Mouse (Mus musculus): ENCODE data around the gene Otub1. TPM values are rescaled to one million over a fixed set of nuclear protein-coding genes. Genes with fewer than 3 reads are reported as not detected.

Gene Otub1
- polyA plus RNA-seq, 1 experiment: 248 TPM

DNA sequence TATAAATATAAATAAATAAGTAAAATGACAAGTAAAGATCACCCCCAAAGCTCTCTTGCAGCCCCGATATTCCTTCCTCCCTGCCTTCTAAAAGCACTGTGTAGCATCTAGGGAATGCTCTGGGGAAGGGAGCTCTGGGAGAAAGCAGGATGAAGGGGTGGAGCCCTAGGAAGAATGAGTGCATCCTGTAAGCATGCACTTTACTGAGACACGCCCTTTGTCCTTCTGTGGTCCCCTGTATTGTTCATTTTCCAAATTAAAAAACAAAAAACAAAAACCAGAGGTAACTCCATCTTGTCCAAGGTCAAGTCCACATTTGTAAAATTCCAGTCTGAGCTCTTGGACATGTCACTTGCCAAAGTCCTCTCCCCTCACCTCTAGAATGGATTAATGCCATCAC lies 1.2 kb downstream of the Otub1 start:
- Histone ChIP-seq H3K4me3 (replicated peaks; ENCODE audit: insufficient read depth, low read depth, low read length) (peak overlapping the region; percentile 94), H3K27me3 (ENCODE audit: control insufficient read depth, insufficient read depth, low read length) (no peaks in the 10 kb centered on the region), H3K27ac (ENCODE audit: insufficient read depth, low read length) (peak overlapping the region; percentile 28; the same call in 1 of the 2 replicates), H3K4me1 (ENCODE audit: control insufficient read depth, insufficient read depth, low read length) (peaks cover 3% of the 10 kb centered on the region; the same call in 1 of the 2 replicates)
- 68% methylated on average over 2 of the region's 2 CpGs for WGBS
- no peak for TF ChIP-seq CTCF (IDR thresholded peaks at IDR 0.05; ENCODE audit: borderline replicate concordance, insufficient read depth, low read depth, low read length)
- no peak for TF ChIP-seq POLR2A (IDR thresholded peaks at IDR 0.05; ENCODE audit: borderline replicate concordance, insufficient read depth, low read length)
- DNase-seq: no peak

DNA sequence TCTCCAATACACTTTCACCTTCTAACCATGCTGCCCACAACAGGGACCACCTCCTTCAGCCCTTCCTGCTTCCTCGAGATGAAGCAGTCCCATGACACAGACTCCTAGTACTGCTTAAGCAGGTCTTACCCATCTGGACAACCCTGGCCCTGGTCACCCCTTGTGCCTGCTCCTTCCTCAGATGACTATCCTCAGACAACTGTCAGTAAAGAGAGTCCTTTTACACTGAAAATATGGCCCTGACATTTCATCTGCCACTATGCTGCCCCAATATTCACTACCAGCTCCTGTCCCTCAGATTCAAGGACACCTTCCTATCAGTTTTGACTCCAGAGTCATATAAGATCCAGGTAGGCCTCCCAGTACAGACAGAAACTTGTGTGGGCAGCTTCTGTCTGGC lies 5.7 kb downstream of the Otub1 start:
- Histone ChIP-seq H3K4me1 (ENCODE audit: control insufficient read depth, insufficient read depth, low read length) (peaks cover 9% of the 10 kb centered on the region; the same call in 1 of the 2 replicates), H3K4me3 (replicated peaks; ENCODE audit: insufficient read depth, low read depth, low read length) (no peak overlapping the region), H3K27ac (ENCODE audit: insufficient read depth, low read length) (no peak overlapping the region), H3K27me3 (ENCODE audit: control insufficient read depth, insufficient read depth, low read length) (no peaks in the 10 kb centered on the region)
- no peak for TF ChIP-seq CTCF (IDR thresholded peaks at IDR 0.05; ENCODE audit: borderline replicate concordance, insufficient read depth, low read depth, low read length)
- no peak for TF ChIP-seq POLR2A (IDR thresholded peaks at IDR 0.05; ENCODE audit: borderline replicate concordance, insufficient read depth, low read length)
- whole genome bisulfite sequencing: 52% methylated on average over 1 of the region's 1 CpGs
- DNase-seq: no peak

DNA sequence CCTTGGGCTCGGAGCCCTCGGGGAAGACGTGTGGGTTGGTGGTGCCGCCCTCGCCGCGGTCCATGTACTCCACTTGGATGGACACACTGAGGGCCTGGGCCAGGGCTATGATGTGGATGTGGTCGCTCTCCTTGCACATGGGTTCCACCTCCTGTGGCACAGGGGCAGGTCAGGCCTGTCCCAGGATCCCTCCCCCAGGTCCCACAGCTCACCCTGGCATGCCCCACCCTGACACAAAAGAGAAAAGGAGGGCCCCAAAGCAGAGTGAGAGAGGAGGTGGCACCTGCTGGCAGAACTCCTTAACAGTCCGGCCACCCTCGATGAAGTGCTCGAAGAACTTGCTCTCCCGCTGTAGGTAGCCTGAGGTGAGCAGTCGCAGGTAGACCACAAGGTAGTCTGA lies 7.0 kb downstream of the Otub1 start:
- Histone ChIP-seq H3K4me3 (replicated peaks; ENCODE audit: insufficient read depth, low read depth, low read length) (no peak overlapping the region), H3K27me3 (ENCODE audit: control insufficient read depth, insufficient read depth, low read length) (no peaks in the 10 kb centered on the region), H3K27ac (ENCODE audit: insufficient read depth, low read length) (no peak overlapping the region), H3K4me1 (ENCODE audit: control insufficient read depth, insufficient read depth, low read length) (0 out of 2 replicates have a peak, but pooled peaks cover 6% of the 10 kb centered on the region)
- TF ChIP-seq POLR2A (IDR thresholded peaks at IDR 0.05; ENCODE audit: borderline replicate concordance, insufficient read depth, low read length) (no peak), CTCF (IDR thresholded peaks at IDR 0.05; ENCODE audit: borderline replicate concordance, insufficient read depth, low read depth, low read length) (no peak)
- 89% methylated on average over 13 of the region's 13 CpGs for WGBS
- no peak for DNase-seq

DNA sequence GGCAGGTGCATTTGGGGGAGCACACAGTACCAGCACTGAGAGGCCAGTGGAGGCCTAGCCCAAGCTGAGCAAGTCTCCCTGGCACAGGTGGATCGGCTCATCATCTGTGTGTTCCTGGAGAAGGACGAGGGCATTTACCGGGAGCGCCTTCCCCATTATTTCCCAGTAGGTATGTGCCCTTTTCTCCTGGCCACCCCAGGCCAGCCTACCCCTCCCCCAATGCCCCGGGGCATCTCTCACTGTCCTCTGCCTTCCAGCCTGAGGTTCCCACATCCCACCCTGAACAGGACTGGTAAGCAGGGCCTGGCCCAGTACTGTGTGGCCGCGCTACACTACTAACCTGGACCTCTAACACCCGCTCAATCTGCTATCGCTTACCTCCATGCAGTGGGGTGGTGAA lies 8.7 kb downstream of the Otub1 start:
- Histone ChIP-seq H3K4me1 (ENCODE audit: control insufficient read depth, insufficient read depth, low read length) (0 out of 2 replicates have a peak, but pooled peaks cover 6% of the 10 kb centered on the region), H3K27me3 (ENCODE audit: control insufficient read depth, insufficient read depth, low read length) (no peaks in the 10 kb centered on the region), H3K27ac (ENCODE audit: insufficient read depth, low read length) (no peak overlapping the region), H3K4me3 (replicated peaks; ENCODE audit: insufficient read depth, low read depth, low read length) (no peak overlapping the region)
- 85% methylated on average over 9 of the region's 9 CpGs for WGBS
- no peak for TF ChIP-seq POLR2A (IDR thresholded peaks at IDR 0.05; ENCODE audit: borderline replicate concordance, insufficient read depth, low read length)
- TF ChIP-seq CTCF (IDR thresholded peaks at IDR 0.05; ENCODE audit: borderline replicate concordance, insufficient read depth, low read depth, low read length): no peak
- DNase-seq: no peak

DNA sequence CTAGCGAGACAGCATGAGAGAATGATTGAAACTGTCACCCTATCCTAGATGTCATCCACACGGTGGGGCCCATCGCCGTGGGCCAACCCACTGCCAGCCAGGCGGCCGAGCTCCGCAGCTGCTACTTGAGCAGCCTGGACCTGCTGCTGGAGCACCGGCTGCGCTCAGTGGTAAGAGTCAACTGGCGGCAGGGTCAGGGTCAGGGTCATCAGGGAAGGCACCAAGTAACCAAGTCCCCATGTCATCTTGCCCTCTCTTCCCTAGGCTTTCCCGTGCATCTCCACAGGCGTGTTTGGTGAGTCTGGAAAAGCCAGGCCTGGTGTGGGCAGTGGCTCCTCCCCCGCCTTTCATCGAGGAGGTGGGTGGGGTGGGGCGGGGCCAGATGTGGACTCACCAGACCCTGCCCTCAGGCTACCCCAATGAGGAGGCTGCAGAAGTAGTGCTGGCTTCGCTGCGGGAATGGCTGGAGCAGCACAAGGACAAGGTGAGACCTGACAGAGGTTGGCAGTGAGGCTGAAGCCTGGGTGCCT lies 9.3 kb downstream of the Otub1 start:
- no peak for DNase-seq
- Histone ChIP-seq H3K27ac (ENCODE audit: insufficient read depth, low read length) (no peak overlapping the region), H3K4me3 (replicated peaks; ENCODE audit: insufficient read depth, low read depth, low read length) (no peak overlapping the region), H3K27me3 (ENCODE audit: control insufficient read depth, insufficient read depth, low read length) (no peaks in the 10 kb centered on the region), H3K4me1 (ENCODE audit: control insufficient read depth, insufficient read depth, low read length) (0 out of 2 replicates have a peak, but pooled peaks cover 6% of the 10 kb centered on the region)
- no peak for TF ChIP-seq CTCF (IDR thresholded peaks at IDR 0.05; ENCODE audit: borderline replicate concordance, insufficient read depth, low read depth, low read length)
- no peak for TF ChIP-seq POLR2A (IDR thresholded peaks at IDR 0.05; ENCODE audit: borderline replicate concordance, insufficient read depth, low read length)
- WGBS: 33% methylated on average over 17 of the region's 17 CpGs

DNA sequence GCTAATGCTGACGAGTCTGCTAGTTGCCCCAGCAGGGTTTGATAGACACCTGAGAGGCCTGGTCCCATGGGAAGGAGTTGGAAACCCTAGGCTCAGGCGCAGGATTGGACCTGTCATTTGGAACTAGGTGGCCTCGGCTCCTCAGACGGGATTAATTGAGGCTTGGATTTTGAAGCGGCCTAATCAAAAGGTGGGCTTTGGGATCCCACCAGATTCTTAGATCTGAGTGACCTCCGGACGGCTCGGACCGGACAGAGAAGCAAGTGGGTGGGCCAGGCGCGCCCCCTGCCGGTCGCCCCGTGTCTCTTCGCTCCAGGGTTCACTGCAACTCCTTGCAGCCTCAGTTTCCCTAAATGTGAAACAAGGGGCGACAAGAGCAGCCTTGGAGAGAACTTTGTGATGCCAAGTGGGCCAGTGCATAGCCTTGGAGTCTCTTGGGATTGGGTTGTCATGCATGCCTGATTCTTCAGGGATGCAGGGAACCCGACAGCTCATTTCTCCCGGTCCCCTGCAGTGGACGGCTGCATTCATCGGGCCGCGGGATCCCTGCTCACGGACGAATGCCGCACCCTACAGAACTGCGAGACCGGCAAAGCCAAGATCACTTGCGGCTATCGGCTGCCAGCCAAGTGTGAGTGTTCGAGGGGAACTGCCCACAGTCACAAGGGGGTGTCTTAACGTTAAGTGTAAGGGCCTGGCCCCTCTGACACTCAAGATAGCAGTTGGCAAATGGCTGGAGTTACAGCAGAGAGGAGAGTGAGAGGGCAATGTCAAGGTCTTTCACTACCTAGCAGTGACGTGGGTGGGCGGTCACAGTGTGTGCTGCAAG lies 10.0 kb downstream of the Otub1 start:
- no peak overlapping the region for H3K27ac ChIP-seq (ENCODE audit: insufficient read depth, low read length)
- WGBS: 12% methylated on average over 33 of the region's 33 CpGs
- no peak overlapping the region for H3K4me3 ChIP-seq (replicated peaks; ENCODE audit: insufficient read depth, low read depth, low read length)
- H3K4me1 ChIP-seq (ENCODE audit: control insufficient read depth, insufficient read depth, low read length): 0 out of 2 replicates have a peak, but pooled peaks cover 6% of the 10 kb centered on the region
- H3K27me3 ChIP-seq (ENCODE audit: control insufficient read depth, insufficient read depth, low read length): no peaks in the 10 kb centered on the region
- TF ChIP-seq POLR2A (IDR thresholded peaks at IDR 0.05; ENCODE audit: borderline replicate concordance, insufficient read depth, low read length) (no peak), CTCF (IDR thresholded peaks at IDR 0.05; ENCODE audit: borderline replicate concordance, insufficient read depth, low read depth, low read length) (peak; percentile 95)
- DNase-seq: peak; percentile 68 to 79

DNA sequence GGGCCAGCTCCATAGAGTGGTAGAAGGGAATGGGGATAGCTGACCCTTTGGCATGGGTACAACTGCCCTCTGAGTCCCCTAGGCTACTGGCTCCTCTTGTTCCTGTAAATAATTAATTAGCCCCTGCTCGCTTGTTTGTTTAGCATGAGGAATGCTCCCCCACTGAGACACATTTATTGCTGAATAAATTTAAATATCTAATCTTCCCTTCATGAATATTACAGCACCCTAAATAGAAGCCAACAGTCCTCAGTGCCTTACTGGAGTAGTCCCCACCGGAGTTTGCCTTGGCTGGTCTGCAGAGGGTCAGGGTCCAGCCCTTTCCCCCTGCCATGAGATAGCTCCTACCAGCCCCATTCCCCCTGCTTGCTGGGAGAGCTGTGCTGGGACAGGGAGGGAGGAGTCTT lies 13.6 kb downstream of the Otub1 start:
- DNase-seq: no peak
- TF ChIP-seq CTCF (IDR thresholded peaks at IDR 0.05; ENCODE audit: borderline replicate concordance, insufficient read depth, low read depth, low read length) (no peak), POLR2A (IDR thresholded peaks at IDR 0.05; ENCODE audit: borderline replicate concordance, insufficient read depth, low read length) (no peak)
- WGBS: 63% methylated on average over 2 of the region's 2 CpGs
- H3K4me3 ChIP-seq (replicated peaks; ENCODE audit: insufficient read depth, low read depth, low read length): no peak overlapping the region
- 0 out of 2 replicates have a peak, but pooled peaks cover 6% of the 10 kb centered on the region for H3K4me1 ChIP-seq (ENCODE audit: control insufficient read depth, insufficient read depth, low read length)
- no peaks in the 10 kb centered on the region for H3K27me3 ChIP-seq (ENCODE audit: control insufficient read depth, insufficient read depth, low read length)
- H3K27ac ChIP-seq (ENCODE audit: insufficient read depth, low read length): no peak overlapping the region

DNA sequence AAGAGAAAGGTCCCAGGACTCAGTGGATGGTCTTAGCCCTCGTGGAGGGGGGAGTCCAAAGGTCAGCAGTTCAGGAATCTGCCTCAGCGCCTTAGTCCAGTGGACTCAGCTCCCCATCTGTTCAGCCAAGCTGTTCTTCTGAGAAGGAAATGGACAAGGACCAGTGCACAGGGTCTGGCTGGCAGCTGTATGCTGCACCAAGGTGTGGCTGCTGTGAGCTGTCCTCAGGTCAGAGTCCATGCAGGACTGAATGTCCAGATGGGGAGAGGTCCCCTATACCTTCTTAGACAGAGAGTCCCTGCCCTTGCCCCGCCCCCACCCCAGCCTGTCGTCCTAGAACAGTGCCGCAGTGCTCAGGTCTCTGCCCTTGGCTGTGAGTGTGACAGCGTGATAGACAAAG lies 14.5 kb downstream of the Otub1 start:
- no peak for DNase-seq
- WGBS: 44% methylated on average over 6 of the region's 6 CpGs
- H3K4me1 ChIP-seq (ENCODE audit: control insufficient read depth, insufficient read depth, low read length): 0 out of 2 replicates have a peak, but pooled peaks cover 5% of the 10 kb centered on the region
- H3K27me3 ChIP-seq (ENCODE audit: control insufficient read depth, insufficient read depth, low read length): no peaks in the 10 kb centered on the region
- H3K4me3 ChIP-seq (replicated peaks; ENCODE audit: insufficient read depth, low read depth, low read length): no peak overlapping the region
- TF ChIP-seq POLR2A (IDR thresholded peaks at IDR 0.05; ENCODE audit: borderline replicate concordance, insufficient read depth, low read length) (no peak), CTCF (IDR thresholded peaks at IDR 0.05; ENCODE audit: borderline replicate concordance, insufficient read depth, low read depth, low read length) (no peak)
- H3K27ac ChIP-seq (ENCODE audit: insufficient read depth, low read length): no peak overlapping the region

Measured in cerebellum, adult 2 months (tissue).